Mouse (Mus musculus) liver, embryonic 16.5 days (tissue): ENCODE measurements at regions not wholly inside any gene's neighbourhood (a gene's known extent, or its start where the extent isn't known, plus 50 kb on each side); places are given as distances from the start of the nearest gene placed in this dataset.

Experiments
- ATAC-seq: fragments of 200-750 bp; cut with Nextera tagmentation; 2 replicates; pipeline ENCODE4 v1.8.0; 2017; ENCODE audit warnings: low read depth, mild to moderate bottlenecking, moderate number of reproducible peaks, moderate library complexity
- H3K27ac ChIP-seq: fragments of 300-500 bp; sonication (generic); 2 replicates; pipeline ENCODE4 v1.5.1; 2014; ENCODE audit warnings: mild to moderate bottlenecking, low read length
- H3K27me3 ChIP-seq: fragments of 300-500 bp; sonication (generic); 2 replicates; pipeline ENCODE4 v1.6.1; 2014; ENCODE audit warnings: low read depth, low read length, mixed read lengths; ENCODE audit not compliant: control insufficient read depth, insufficient read depth
- H3K36me3 ChIP-seq: fragments of 300-500 bp; sonication (generic); 2 replicates; pipeline ENCODE4 v1.6.1; 2014; ENCODE audit warnings: mild to moderate bottlenecking; ENCODE audit not compliant: control insufficient read depth, insufficient read depth
- H3K4me1 ChIP-seq: fragments of 300-500 bp; sonication (generic); 2 replicates; pipeline ENCODE4 v1.6.1; 2014; ENCODE audit warnings: low read depth, low read length, mixed read lengths; ENCODE audit not compliant: control insufficient read depth
- H3K4me2 ChIP-seq: fragments of 300-500 bp; sonication (generic); 2 replicates; pipeline ENCODE4 v1.6.1; 2014; ENCODE audit warnings: low read depth, low read length, mixed read lengths
- H3K4me3 ChIP-seq: fragments of 300-500 bp; sonication (generic); 2 replicates; pipeline ENCODE4 v1.5.1; 2014; ENCODE audit warnings: low read depth, mild to moderate bottlenecking, low read length
- H3K9ac ChIP-seq: fragments of 300-500 bp; sonication (generic); 2 replicates; pipeline ENCODE4 v1.6.1; 2014; ENCODE audit warnings: low read depth, low read length
- H3K9me3 ChIP-seq: fragments of 300-500 bp; sonication (generic); replicated peaks from 2 replicates; pipeline ENCODE4 v1.6.1; 2016; ENCODE audit warnings: low read length; ENCODE audit not compliant: control insufficient read depth
- WGBS: fragments of 180-500 bp; shearing (Covaris S2); extraction: QIAGEN DNeasy Blood & Tissue Kit; methylation state at CpG from one replicate; pipeline ENCODE4 v1.1.7; 2014; ENCODE audit not compliant: insufficient replicate concordance; 5-methylcytosine and 5-hydroxymethylcytosine counted together

GRCm38 (mm10) chr11:113117179-113117898 is 335.3 kb downstream of the Sox9 start:
- H3K4me1 ChIP-seq, result no peaks in the 10 kb centered on the region
- no peaks in the 10 kb centered on the region for H3K27me3 ChIP-seq
- H3K27ac ChIP-seq, result no peak overlapping the region
- no peaks in the 10 kb centered on the region for H3K36me3 ChIP-seq
- H3K4me2 ChIP-seq, result no peak overlapping the region
- WGBS, result 63% methylated on average over 9 of the region's 9 CpGs
- H3K9me3 ChIP-seq, result no peaks in the 10 kb centered on the region
- no peak for ATAC-seq
- H3K4me3 ChIP-seq, result no peak overlapping the region
- H3K9ac ChIP-seq, result no peak overlapping the region

- ATAC-seq, result no peak
These were observed 338.5 kb downstream of the Sox9 start for GRCm38 (mm10) chr11:113120570-113120969.

GRCm38 (mm10) chr11:113121307-113121706 is 339.3 kb downstream of the Sox9 start:
- Histone ChIP-seq H3K27me3 (no peaks in the 10 kb centered on the region), H3K27ac (no peak overlapping the region), H3K9me3 (no peaks in the 10 kb centered on the region), H3K4me1 (no peaks in the 10 kb centered on the region; the same call in 1 of the 2 replicates), H3K9ac (no peak overlapping the region), H3K4me2 (no peak overlapping the region), H3K36me3 (no peaks in the 10 kb centered on the region), H3K4me3 (no peak overlapping the region)
- ATAC-seq, result no peak
- 56% methylated on average over 12 of the region's 12 CpGs for WGBS

More at GRCm38 (mm10) chr11:113120570-113120969, 338.5 kb downstream of the Sox9 start:
- Histone ChIP-seq H3K4me2 (no peak overlapping the region), H3K9ac (no peak overlapping the region), H3K27me3 (no peaks in the 10 kb centered on the region), H3K36me3 (no peaks in the 10 kb centered on the region), H3K4me3 (no peak overlapping the region), H3K27ac (no peak overlapping the region), H3K4me1 (no peaks in the 10 kb centered on the region), H3K9me3 (no peaks in the 10 kb centered on the region)
- 58% methylated on average over 6 of the region's 6 CpGs for WGBS

- 65% methylated on average over 9 of the region's 9 CpGs for WGBS
- Histone ChIP-seq H3K4me1 (no peaks in the 10 kb centered on the region; the same call in 1 of the 2 replicates), H3K36me3 (no peaks in the 10 kb centered on the region), H3K9me3 (no peaks in the 10 kb centered on the region), H3K9ac (no peak overlapping the region), H3K4me3 (no peak overlapping the region), H3K27ac (no peak overlapping the region), H3K27me3 (no peaks in the 10 kb centered on the region), H3K4me2 (no peak overlapping the region)
- ATAC-seq, result no peak
These were observed 340.1 kb downstream of the Sox9 start for GRCm38 (mm10) chr11:113122137-113122536.

- H3K27ac ChIP-seq, result no peak overlapping the region
- no peaks in the 10 kb centered on the region for H3K27me3 ChIP-seq
- H3K9ac ChIP-seq, result no peak overlapping the region
- H3K4me1 ChIP-seq, result no peaks in the 10 kb centered on the region; the same call in 1 of the 2 replicates
- H3K9me3 ChIP-seq, result no peaks in the 10 kb centered on the region
- no peak for ATAC-seq
- H3K4me3 ChIP-seq, result no peak overlapping the region
- 34% methylated on average over 2 of the region's 2 CpGs for WGBS
- no peaks in the 10 kb centered on the region for H3K36me3 ChIP-seq
- H3K4me2 ChIP-seq, result no peak overlapping the region
These were observed 340.9 kb downstream of the Sox9 start for GRCm38 (mm10) chr11:113122964-113123363.

GRCm38 (mm10) chr11:113125832-113126231 is 343.8 kb downstream of the Sox9 start:
- Histone ChIP-seq H3K4me3 (no peak overlapping the region), H3K9ac (no peak overlapping the region), H3K4me2 (no peak overlapping the region), H3K9me3 (no peaks in the 10 kb centered on the region), H3K4me1 (peaks cover 10% of the 10 kb centered on the region), H3K27me3 (no peaks in the 10 kb centered on the region), H3K36me3 (no peaks in the 10 kb centered on the region), H3K27ac (no peak overlapping the region)
- no peak for ATAC-seq
- WGBS, result 64% methylated on average over 7 of the region's 7 CpGs

- H3K9ac ChIP-seq, result no peak overlapping the region
- no peaks in the 10 kb centered on the region for H3K36me3 ChIP-seq
- no peak overlapping the region for H3K27ac ChIP-seq
- H3K4me1 ChIP-seq, result peaks cover 10% of the 10 kb centered on the region
- WGBS, result 77% methylated on average over 5 of the region's 5 CpGs
- H3K9me3 ChIP-seq, result no peaks in the 10 kb centered on the region
- H3K4me3 ChIP-seq, result no peak overlapping the region
- H3K27me3 ChIP-seq, result no peaks in the 10 kb centered on the region
- no peak overlapping the region for H3K4me2 ChIP-seq
- ATAC-seq, result no peak
These were observed 347.2 kb downstream of the Sox9 start for GRCm38 (mm10) chr11:113129192-113129591.

GRCm38 (mm10) chr11:113129975-113130374 is 348.0 kb downstream of the Sox9 start:
- no peaks in the 10 kb centered on the region for H3K9me3 ChIP-seq
- H3K4me2 ChIP-seq, result no peak overlapping the region
- ATAC-seq, result peak; percentile 63
- no peaks in the 10 kb centered on the region for H3K27me3 ChIP-seq
- no peak overlapping the region for H3K9ac ChIP-seq
- no peak overlapping the region for H3K27ac ChIP-seq
- H3K4me3 ChIP-seq, result no peak overlapping the region
- WGBS, result 47% methylated on average over 7 of the region's 7 CpGs
- H3K4me1 ChIP-seq, result peaks cover 10% of the 10 kb centered on the region
- H3K36me3 ChIP-seq, result no peaks in the 10 kb centered on the region
